Mouse (Mus musculus): Measurements from ENCODE around the gene Olfr1152.

DNA sequence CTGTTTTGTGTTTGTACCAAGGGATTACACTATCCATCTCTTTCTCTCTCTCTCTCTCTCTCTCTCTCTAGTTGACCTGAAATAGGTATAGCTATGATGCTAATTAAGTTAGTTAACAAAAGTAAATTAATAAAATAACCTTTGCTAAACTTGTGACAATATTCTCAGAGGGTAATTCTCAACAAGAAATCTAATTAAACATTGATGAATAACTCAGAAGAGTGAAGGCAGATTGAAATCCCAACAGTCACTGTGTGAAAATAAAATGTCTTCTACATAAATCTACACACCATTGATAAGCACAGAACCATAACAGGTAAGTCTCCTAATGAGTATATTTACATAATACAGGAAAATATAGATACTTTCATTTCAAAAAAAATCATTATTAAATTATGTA lies at the start of gene Olfr1152:
- TF ChIP-seq CTCF (IDR thresholded peaks at IDR 0.05; ENCODE audit: low read depth) (no peak), EP300 (IDR thresholded peaks at IDR 0.05; ENCODE audit: low read depth) (no peak)

Measured in heart, postnatal 0 days (tissue).